Mouse (Mus musculus) adrenal gland, postnatal 10 days (tissue): ENCODE results near the gene A2ml1. TPM values are rescaled to one million over a fixed set of nuclear protein-coding genes. Genes with fewer than 3 reads are reported as not detected.

Source experiments
- DNase-seq: peaks from one replicate; pipeline ENCODE4 v3.0.0; 2021; ENCODE audit warnings: mixed read lengths
- total RNA-seq, 2 experiments: library from RNA; stranded (reverse); gene quantifications; 2 replicates each; pipeline ENCODE4 v1.2.3; 2021

The A2ml1 gene
- total RNA-seq, 2 experiments from 2014 or later, result 1.1 to 1.7 TPM

DNA sequence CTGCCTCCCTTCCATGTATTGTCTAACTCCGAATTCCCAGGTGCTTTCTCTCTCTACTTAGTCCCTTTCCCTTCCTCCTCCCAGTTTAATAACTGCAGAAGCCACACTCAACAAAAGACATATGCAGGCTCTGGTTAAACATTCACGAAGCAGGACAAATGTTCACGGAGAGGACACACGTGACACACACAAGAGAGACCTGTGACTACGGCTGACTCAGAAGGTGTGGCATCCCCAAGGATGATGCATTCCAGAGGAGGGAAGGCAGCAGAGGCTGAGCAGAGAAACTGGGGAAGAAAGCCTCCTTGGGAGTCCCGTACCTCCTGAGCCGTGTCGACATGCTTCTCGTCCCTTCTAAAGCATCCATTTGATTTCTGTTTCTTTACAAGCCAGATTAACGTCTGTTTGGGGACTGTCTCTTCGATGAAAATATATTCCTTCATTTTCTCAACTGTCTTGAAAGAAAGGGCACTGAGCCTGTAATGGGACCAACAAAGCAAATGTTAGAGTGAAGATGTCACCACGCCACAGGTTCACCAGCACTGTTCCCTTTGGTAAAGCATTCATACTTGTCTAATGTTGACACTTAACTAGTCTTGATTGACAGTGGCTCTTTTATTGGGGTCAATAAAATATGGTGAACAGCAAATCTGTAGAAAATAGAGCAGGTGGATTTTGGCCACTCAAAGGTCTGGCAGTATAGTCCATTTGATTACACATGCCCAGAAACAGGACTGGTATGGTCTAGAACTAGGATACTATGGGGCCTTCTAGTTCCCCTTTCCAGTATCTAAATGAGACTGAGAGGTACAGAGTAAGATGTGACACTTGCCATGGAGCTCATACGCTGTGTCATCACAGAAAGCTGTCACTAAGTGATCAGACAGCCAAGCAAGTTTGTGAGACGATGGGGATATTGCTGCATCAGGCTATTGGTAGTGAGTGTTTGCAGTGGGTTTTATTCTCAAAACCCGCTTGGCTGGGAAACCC lies 31.6 kb downstream of the A2ml1 start:
- DNase-seq, result no peak

DNA sequence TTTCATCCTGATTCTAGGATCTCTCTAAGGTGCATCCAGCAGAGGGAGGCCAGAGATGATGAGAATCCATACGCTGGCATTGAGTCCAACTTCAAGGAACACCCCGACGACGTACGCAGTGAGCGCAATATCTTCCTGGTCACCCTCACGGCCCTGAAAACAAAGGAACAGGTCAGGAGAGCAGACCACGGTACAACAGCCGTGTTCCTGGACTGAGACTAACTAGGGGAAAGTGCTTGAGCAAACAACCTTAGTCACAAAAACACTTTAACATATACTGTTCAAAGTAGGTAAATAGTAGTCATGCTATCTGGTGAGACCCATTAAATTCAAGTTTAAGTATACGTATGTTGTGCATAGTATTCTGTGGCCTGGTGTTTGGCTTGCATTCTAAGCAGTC lies 32.9 kb downstream of the A2ml1 start:
- DNase-seq, result no peak

DNA sequence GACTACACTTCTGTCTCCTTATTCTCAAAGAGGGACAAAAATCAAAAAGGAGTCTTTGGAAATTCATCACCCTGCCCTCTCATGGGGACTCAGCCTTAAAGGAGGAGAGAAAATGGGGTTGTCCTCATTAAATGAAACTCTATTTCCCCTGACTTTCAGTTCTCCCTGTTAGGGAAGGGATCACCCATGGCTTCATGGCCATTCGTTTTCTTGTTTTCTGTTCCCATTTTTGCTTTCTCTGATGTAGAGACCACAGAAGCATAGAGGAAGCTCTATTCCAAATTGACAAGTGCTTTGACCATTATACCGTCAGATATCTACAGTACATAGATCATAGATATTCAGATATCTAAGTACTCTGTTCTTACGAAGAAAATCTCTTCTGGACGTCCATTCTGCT lies 36.0 kb downstream of the A2ml1 start:
- no peak for DNase-seq

DNA sequence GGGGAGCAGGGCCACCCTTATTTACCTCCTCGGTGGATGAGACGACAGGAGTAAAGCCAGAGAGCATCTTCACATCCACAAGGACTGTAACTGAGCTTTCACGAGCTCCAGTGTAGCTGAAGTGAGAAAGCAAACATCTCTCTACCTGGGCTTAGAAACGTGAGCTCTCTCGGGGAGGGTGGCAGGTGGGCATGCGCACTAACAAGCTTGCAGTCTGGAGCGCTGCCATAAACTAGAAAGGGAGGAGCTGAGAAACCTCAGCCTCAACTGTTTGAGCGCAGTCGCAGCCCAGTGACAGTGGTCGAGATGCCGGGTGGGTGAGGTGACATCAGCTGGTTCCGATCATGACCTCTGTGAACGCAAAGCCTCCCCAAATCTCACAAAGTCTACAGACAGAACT lies 38.2 kb downstream of the A2ml1 start:
- no peak for DNase-seq

DNA sequence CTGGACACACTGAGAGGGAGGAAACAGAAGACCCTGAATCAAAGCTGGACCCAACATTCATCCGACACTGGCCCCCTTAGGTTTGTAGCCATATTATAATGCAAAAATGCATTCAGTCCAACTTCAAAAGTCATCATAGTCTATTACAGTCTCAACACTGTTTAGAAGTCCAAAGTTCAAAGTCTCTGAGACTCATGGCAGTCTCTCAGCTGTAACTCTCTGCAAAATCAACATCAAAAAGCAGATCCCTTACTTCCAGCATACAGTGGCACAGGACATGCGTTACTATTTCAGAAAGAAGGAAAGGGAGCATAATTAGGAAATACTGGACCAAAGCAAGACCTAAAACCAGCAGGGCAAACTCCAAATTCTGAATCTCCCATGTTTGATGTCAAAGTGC lies 46.2 kb downstream of the A2ml1 start:
- DNase-seq, result no peak

DNA sequence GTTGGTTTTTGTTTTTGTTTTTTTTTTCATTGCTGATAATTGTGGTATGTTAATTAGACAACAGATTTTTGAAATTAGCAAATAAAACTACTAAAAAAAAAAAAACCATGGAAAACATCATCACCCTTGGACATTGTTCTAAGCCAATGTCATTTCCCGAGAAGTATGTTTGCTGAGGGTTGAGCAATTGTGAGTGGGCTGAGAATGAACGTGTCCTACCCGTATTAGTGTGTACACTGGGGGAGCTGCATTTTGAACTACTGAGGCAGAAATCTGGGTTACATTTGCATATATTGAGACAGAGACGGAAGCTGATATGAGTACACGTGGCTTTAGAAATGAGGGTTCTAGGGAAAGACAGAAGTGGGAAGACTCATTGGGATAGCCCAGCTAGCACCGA lies 48.1 kb downstream of the A2ml1 start:
- no peak for DNase-seq

DNA sequence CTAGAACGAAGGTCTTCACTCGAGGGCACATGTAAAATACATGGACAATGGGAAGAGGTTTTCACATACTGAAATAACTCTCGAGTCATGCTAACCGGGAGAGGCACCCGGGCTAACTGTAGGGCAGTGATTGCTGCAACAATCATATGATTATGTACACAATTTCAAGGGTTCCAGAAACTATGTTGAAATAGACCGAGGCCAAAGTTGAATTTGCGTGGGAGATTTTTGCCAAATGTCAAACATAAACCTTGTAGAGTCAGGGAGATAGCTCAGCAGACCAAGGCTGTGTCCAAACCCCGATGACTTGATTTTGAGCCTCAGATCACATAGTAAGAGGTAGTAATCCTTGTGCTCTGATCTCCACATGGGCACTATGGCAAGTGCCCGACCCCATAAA lies 48.7 kb downstream of the A2ml1 start:
- DNase-seq, result peak; percentile 15

DNA sequence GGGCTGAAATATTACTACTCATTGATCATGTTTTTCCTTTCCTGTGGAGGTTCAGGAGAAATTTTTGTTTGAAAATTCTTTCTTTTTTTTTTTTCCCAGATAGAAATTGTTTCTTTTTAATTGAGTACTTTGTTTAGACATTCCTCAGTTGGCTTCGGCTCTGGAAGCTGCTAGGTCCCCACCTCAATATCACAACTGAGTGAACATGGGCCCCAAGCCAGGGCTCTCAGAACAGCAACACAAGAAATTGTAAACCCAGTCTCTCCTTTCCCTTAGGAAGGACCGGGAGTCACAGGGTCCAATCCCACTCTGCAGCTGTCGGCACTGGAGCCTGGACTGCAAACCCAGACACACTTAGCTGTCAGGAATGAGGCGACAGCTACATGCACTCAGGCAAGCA lies 52.9 kb downstream of the A2ml1 start:
- no peak for DNase-seq

DNA sequence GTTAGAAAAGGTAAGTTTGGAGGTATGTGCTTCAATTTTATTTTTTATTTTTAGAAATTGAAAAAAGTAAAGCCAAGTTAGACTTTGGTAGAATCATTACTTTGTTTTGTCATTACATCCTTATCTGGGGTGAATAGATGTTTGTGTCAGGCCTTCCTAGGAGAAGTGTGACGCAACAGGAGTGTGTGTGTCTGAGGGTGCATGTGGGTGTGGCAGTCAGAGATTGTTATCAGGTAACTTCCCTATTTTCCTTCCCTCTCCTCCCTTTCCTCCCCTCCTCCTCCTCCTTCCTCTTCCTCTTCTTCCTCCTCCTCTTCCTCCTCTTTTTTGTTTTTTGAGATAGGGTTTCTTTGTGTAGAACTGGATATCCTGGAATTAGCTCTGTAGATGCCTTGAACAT lies 54.3 kb downstream of the A2ml1 start:
- no peak for DNase-seq

DNA sequence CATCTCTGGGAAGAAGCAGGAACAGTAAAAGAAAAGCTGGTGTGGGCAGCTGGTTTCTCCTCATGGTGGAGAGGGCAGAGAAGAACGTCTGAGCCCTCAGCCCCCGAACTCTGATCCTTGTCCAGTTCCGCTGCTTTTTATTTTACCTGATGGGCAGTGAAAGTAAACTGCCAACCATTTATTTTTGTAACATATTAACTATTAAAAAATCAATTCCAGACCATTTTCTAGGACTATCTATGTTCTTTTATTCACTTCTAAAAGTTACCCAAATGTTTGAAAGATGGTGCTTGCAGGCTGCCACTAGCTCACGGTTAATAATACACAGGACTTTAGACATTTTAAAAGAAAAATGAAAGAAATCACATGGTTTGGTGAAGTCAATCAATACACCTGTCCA lies 54.8 kb downstream of the A2ml1 start, which contains the start of gene Pzp:
TSS of gene Pzp (minus strand) at position 120 of the 400 bp plus-strand sequence.
- no peak for DNase-seq

DNA sequence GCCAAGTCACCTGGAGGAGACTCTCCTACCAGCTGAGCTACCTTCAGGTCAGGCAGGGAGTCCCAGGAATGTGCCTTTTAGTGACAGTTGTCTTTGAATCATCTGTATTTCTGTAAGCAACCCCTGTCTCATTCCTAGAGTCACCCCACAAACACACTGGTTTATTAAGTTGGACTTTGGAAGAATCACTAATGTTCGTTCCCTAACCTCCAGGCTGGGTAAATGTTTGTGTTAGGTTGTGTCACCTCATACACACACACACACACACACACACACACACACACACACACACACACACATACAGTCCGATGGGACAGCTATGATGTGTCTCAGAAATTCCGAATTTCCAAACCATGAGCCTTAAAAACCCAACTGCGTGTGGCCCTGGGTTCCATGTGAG lies 55.6 kb downstream of the A2ml1 start:
- no peak for DNase-seq

DNA sequence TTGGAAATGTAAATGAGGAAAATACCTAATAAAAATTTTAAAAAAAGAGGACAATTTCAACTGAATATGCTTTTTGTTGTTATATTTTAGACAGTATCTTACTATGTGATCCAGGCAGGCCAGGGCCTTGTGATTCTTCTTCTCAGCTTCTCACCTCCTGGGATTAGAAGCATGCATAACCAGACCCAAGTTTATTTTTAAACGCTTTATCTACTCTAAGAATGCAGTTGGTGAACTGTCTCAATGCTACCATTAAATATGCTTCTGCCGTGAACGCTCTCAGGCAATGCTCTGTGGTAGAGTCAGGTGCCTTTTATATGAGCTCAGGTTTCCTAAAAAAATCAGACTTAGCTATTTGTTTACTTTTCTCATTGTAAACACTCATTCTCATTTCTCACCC lies 58.0 kb downstream of the A2ml1 start:
- DNase-seq, result no peak

DNA sequence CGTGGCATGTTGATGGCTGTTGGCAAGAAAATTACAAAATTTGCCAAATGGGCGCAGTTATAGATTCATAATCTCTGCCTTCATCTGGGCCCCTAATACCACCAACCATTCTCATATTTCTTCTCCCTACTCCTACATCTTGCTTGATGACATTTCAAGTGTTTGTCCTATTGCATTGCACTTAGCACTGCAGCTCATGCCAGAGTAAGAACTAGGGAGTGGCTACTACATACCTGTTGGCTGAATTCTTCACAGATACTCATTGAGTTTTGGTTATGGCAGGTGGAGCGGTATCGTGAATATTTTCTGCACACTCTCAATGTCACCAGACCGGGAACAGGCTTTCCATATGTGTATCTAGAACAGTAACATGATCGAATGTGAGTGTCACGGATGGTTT lies 62.2 kb downstream of the A2ml1 start:
- DNase-seq, result no peak

DNA sequence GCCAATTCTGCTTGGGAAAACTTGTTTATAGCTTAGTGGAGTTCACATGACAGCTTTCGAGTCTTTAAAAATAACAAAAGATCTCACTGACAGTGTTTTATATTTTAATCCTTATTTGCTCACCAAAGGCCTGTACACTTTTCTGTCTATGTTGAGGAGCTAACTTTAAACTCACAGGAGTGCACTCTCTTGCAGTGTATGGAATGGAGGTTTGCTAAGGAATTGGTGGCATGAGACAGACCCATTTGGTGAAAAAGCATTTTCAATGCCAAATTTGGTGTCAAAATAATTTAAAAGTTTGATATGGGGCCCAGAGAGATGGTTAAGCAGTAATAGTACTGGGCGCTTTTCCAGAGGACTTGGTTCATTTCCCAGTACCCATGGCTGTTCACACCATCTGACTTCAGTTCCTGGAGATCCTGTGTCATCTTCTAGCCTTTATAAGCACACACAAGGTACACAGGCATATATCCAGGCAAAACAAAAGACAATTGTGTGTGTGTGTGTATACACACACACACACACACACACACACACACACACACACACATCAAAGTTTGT lies 75.7 kb downstream of the A2ml1 start:
- peak; percentile 18 for DNase-seq

DNA sequence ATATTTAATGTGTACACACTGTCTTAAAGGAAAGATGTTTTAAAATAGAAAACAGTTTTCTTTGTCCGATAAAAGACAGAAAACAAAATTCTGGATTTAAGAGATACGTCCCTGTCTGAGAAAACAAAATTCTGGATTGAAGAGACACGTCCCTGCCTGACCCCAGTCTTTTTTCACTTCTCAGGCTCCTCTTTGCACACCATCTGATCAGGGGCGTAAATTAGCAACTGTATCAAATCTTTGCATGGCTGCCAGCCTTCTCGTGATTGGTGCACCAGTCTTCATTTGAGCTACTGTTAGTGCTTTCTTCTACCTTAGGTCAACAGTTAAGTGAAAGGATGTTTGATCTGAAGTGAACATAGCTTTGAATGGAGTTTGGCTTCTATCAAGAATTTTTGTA lies 76.7 kb downstream of the A2ml1 start:
- DNase-seq, result no peak

DNA sequence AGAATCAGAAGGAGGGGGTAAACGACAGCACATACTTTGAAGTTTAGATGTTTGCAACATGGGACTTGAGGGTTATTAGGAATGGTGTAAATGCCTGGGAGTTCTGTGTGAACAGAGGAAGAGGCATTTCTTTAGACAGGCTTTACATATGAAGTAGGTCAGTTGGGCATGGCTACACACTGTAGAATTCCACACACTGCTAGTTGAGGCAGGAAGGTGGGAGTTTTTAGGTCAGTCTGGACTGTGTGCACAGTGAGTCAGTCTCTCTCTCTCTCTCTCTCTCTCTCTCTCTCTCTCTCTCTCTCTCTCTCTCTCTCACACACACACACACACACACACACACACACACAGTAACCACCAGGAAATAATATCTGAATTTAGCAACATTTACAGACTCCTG lies 86.1 kb downstream of the A2ml1 start:
- no peak for DNase-seq

DNA sequence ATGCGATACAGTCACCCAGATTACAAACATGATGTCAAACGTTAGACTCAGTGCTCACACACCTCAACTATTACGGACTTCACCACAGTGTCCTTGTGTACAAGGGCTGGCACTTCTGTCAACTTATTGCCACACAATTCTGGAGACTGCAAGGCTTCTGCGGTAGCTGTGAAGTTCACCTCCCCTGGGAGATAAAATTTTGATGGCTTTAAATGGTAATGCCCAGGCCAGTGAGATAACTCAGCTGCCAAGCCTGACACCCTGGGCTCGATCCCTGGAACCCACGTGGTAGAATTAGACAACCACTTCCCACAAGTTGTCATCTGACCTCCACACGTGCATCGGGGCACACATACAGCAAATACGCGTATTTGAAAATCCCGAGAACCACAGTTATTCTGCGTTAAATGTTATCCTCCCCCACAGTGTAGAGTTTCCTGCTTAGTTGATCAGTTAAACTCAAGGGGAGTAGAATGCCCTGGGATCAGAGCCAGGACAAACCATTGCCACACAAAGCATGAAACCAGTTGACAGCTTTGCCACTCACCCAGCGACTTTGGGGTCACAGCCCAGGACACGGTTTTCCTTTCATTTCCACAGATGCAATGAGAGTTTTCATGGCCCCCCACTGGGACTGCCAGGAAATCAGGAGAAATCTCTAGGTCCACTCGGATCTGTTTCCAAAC lies 86.6 kb downstream of the A2ml1 start:
- peak; percentile 58 for DNase-seq

DNA sequence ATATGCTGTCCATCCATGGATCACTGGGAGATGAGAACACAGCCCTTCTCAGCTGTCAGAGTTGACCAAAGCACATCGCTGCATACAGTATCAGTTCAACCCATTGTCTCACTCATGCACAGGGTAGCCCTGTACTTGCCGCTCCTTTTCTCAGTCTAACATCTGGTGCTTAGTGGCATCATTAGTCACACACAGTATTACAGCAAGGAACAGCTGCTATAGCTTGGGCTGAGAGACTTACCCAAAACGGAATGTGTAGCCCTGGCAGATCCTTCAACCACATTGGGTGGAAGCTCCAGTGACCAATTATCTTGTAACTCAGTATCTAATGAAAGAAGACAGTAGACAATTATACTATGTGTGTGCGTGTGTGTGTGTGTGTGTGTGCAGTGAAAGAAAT lies 89.5 kb downstream of the A2ml1 start:
- DNase-seq, result no peak

DNA sequence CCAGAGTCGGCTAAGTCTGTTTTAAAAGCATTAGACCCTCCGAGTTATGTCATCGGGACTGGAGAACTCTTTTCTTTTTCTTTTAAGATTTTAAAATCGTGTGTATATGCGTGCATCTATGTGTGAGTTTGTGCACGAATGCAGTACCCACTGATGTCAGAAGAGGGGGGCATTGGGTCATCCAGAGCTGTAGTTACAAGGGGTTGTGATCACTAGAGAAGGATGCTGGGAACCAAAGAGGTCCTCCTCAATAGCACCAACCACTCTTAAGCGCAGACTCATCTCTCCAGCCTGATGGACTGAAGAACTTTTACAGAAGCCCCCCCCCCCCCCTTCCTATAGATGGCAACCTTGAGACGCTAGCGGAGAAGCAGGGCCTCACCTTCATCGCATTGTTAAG lies 91.3 kb downstream of the A2ml1 start:
- no peak for DNase-seq
